In genomic region chr5:119667356-119667940, GRCm38 (mm10) we compare ENCODE assay signal across 17 mouse cellular contexts. TPM values are rescaled to one million over a fixed set of nuclear protein-coding genes. Genes with fewer than 3 reads are reported as not detected.
DNase-seq lines count a peak whose midpoint lies in the region; ATAC-seq lines count a peak whose summit lies in the region.
"Had no signal": no experiment of that assay in that cellular context is flagged by ENCODE, and none has a peak within 500 bp of the region (broad histone marks: within the 10 kb centered on the region; RNA-seq: fewer than 3 reads in every experiment).

No protein-coding gene starts in this region.

- H3K4me2 ChIP-seq in kidney, embryonic 16.5 days (replicated peaks; ENCODE audit: low read depth, low read length): peak overlapping the region; percentile 68
- H3K4me2 ChIP-seq: forebrain, embryonic 13.5 days had no signal

- ATAC-seq in kidney, embryonic 16.5 days (ENCODE audit: low FRiP score, low TSS enrichment): no peak
- ATAC-seq: activated CD4-positive, CD25-positive, alpha-beta regulatory T cell, adult 4 months; forebrain, embryonic 13.5 days had no signal

- peak; percentile 3 for DNase-seq in adrenal gland, postnatal 14 days
- DNase-seq in adrenal gland, postnatal 36 days: no peak
- no peak for DNase-seq in kidney, adult 9 months
- DNase-seq in urinary bladder, postnatal 14 days (ENCODE audit: low spot score): peak; percentile 19
- no peak for DNase-seq in urinary bladder, adult 2 months (ENCODE audit: low spot score)
- no peak for DNase-seq in cerebellum, adult 9-11 months
- no peak for DNase-seq in left cerebral cortex, postnatal 10 days (ENCODE audit: extremely low spot score in 1 of 2, low spot score in 2 of 2)
- DNase-seq: cerebellum, postnatal 36 days; heart, adult 18-20 months; heart, postnatal 14 days; kidney, postnatal 36 days; left cerebral cortex, postnatal 4 days; retina, postnatal 1 day had no signal

- peak overlapping the region; percentile 97 for H3K27ac ChIP-seq in kidney, embryonic 16.5 days (ENCODE audit: low read length)
- H3K27ac ChIP-seq: forebrain, embryonic 13.5 days had no signal

- H3K36me3 ChIP-seq in kidney, embryonic 16.5 days (ENCODE audit: insufficient read depth, low read length): no peaks in the 10 kb centered on the region

- intact Hi-C loops in left cerebral cortex, postnatal 10 days (cut with DNase I): no loop called here

- peaks cover 76% of the 10 kb centered on the region for H3K27me3 ChIP-seq in kidney, embryonic 16.5 days (ENCODE audit: insufficient read depth, low read length)

- 0 out of 2 replicates have a peak overlapping the region, but pooled peaks have one; percentile 67 for H3K4me3 ChIP-seq in kidney, embryonic 16.5 days (ENCODE audit: low read length)
- H3K4me3 ChIP-seq: forebrain, embryonic 13.5 days had no signal

- peak overlapping the region; percentile 53 for H3K9ac ChIP-seq in kidney, embryonic 16.5 days (replicated peaks; ENCODE audit: low read length)
- H3K9ac ChIP-seq: forebrain, embryonic 13.5 days had no signal

- WGBS in kidney, embryonic 16.5 days: 29% methylated on average over 13 of the region's 13 CpGs

- peaks cover 28% of the 10 kb centered on the region for H3K4me1 ChIP-seq in kidney, embryonic 16.5 days (ENCODE audit: insufficient read depth, low read length)

- no peaks in the 10 kb centered on the region for H3K9me3 ChIP-seq in kidney, embryonic 16.5 days (ENCODE audit: low read length)
- H3K9me3 ChIP-seq: forebrain, embryonic 13.5 days had no signal

RNA-seq across cellular contexts. Expression of gene Tbx3, which starts 3.0 kb away (rescaled TPM):
- total RNA-seq in adrenal gland, postnatal 14 days (2021): 176 and 177 TPM in 2 replicates
- 100 to 1,000 TPM; 268 to 342 TPM for total RNA-seq in adrenal gland, postnatal 36 days (2021)
- 52.6 and 60.5 TPM in 2 replicates for polyA plus RNA-seq in kidney, embryonic 16.5 days (2015; fragmentation: Nextera tagmentation; extraction: Ambion mirVana)
- polyA plus RNA-seq in urinary bladder, adult 2 months (2012; rRNA removed): 40.4 and 54.3 TPM in 2 replicates
- 1 to 10 TPM; 3.0 to 5.1 TPM for total RNA-seq in left cerebral cortex, postnatal 10 days (2021)
- total RNA-seq: neutrophil, adult 5-6 weeks had no signal
- polyA plus RNA-seq: activated CD4-positive, CD25-positive, alpha-beta regulatory T cell, adult 4 months had no signal

Comparison
In these comparisons a context has a peak if more than half of its experiments do, and no peak if none do; other contexts are left out.
1. DNase-seq: peak in adrenal gland, postnatal 14 days (single experiment) and urinary bladder, postnatal 14 days (single experiment); none in adrenal gland, postnatal 36 days (0 of 2), kidney, adult 9 months (single experiment), urinary bladder, adult 2 months (single experiment), cerebellum, adult 9-11 months (single experiment) and left cerebral cortex, postnatal 10 days (0 of 2).
2. RNA of gene Tbx3, which starts 3.0 kb away (total RNA-seq): 268 to 342 TPM in adrenal gland, postnatal 36 days and 176 to 177 TPM in adrenal gland, postnatal 14 days; 3.0 to 5.1 TPM in left cerebral cortex, postnatal 10 days; every median in the first group is over 10 times any median in the second.